Mouse (Mus musculus) limb, embryonic 14.5 days (tissue): ENCODE results near the gene Armc9. TPM values are rescaled to one million over a fixed set of nuclear protein-coding genes. Genes with fewer than 3 reads are reported as not detected.

ENCODE experiments used
- ATAC-seq: fragments of 200-750 bp; cut with Nextera tagmentation; 2 replicates; pipeline ENCODE4 v1.8.0; 2017; ENCODE audit warnings: low read depth, moderate number of reproducible peaks, moderate TSS enrichment; ENCODE audit not compliant: low FRiP score
- DNase-seq: peaks from one replicate; pipeline ENCODE4 v3.0.0-alpha.2; 2015; ENCODE audit warnings: low spot score
- H3K27ac ChIP-seq: fragments of 300-500 bp; sonication (generic); replicated peaks from 2 replicates; pipeline ENCODE4 v1.5.1; 2014; ENCODE audit warnings: low read depth, mild to moderate bottlenecking, low read length, moderate library complexity, mixed read lengths
- H3K27me3 ChIP-seq: fragments of 300-500 bp; sonication (generic); 2 replicates; pipeline ENCODE4 v1.6.1; 2014; ENCODE audit warnings: low read length, mixed read lengths; ENCODE audit not compliant: control insufficient read depth, insufficient read depth
- H3K36me3 ChIP-seq: fragments of 300-500 bp; sonication (generic); 2 replicates; pipeline ENCODE4 v1.6.1; 2014; ENCODE audit warnings: mild to moderate bottlenecking, low read length, moderate library complexity, mixed read lengths; ENCODE audit not compliant: control insufficient read depth, insufficient read depth
- H3K4me1 ChIP-seq: fragments of 300-500 bp; sonication (generic); 2 replicates; pipeline ENCODE4 v1.6.1; 2014; ENCODE audit warnings: antibody characterized with exemption, low read length, mixed read lengths; ENCODE audit not compliant: control insufficient read depth, insufficient read depth
- H3K4me2 ChIP-seq: fragments of 300-500 bp; sonication (generic); replicated peaks from 2 replicates; pipeline ENCODE4 v1.6.1; 2014; ENCODE audit warnings: low read depth, mild to moderate bottlenecking, low read length, moderate library complexity; ENCODE audit not compliant: severe bottlenecking
- H3K4me3 ChIP-seq: fragments of 300-500 bp; sonication (generic); replicated peaks from 2 replicates; pipeline ENCODE4 v1.5.1; 2014; ENCODE audit warnings: low read length
- H3K9ac ChIP-seq: fragments of 300-500 bp; sonication (generic); 2 replicates; pipeline ENCODE4 v1.6.1; 2014; ENCODE audit warnings: mild to moderate bottlenecking, low read depth, low read length, moderate library complexity; ENCODE audit not compliant: severe bottlenecking
- H3K9me3 ChIP-seq: fragments of 300-500 bp; sonication (generic); 2 replicates; pipeline ENCODE4 v1.6.1; 2016; ENCODE audit warnings: low read length; ENCODE audit not compliant: control insufficient read depth
- POLR2A ChIP-seq: fragments of 200-500 bp; IDR thresholded peaks from 2 replicates; pipeline ENCODE4 v1.8.0; 2012; ENCODE audit warnings: inconsistent platforms, mild to moderate bottlenecking, moderate library complexity, borderline replicate concordance; ENCODE audit not compliant: insufficient read depth, insufficient read length; ENCODE audit errors: extremely low read depth
- WGBS: fragments of 180-500 bp; shearing (Covaris S2); extraction: QIAGEN DNeasy Blood & Tissue Kit; methylation state at CpG from one replicate; pipeline ENCODE4 v1.1.7; 2014; 5-methylcytosine and 5-hydroxymethylcytosine counted together
- polyA plus RNA-seq, 2 experiments: library from polyadenylated mRNA; depleted of rRNA in 1 of 2; stranded (reverse) in 1 of 2; unstranded in 1 of 2; fragments of >200 nt; fragmentation: Nextera tagmentation in 1 of 2; extraction: Ambion mirVana in 1 of 2; gene quantifications; 2 replicates each; pipeline versions ENCODE4 v1.2.1 to v1.2.3; 2012 to 2014

Armc9 gene
- polyA plus RNA-seq, 2 experiments = 17.0 to 19.6 TPM

DNA sequence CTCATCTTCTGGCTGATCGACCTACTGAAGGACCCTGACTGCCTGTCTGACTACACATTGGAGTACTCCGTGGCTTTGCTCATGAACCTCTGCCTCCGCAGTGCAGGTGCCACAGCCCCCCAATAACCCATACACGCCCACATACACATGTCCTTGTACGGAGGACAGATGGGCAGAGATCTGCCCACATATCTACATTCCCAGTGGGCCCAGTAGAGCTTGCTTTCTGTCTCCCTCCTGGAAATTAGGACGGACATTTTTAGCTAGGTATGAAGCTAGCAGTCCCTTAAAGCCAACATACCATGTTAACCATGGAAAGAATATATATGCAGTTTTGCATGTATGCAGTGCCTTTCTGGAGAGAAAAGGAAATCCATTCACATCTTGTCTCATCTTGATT is 43.7 kb downstream of the Armc9 start:
- no peak overlapping the region for H3K9ac ChIP-seq
- ATAC-seq (no peak), DNase-seq (no peak)
- H3K4me3 ChIP-seq = no peak overlapping the region
- H3K4me1 ChIP-seq = no peaks in the 10 kb centered on the region
- no peaks in the 10 kb centered on the region for H3K9me3 ChIP-seq
- TF ChIP-seq POLR2A = no peak
- 93% methylated on average over 6 of the region's 6 CpGs for whole genome bisulfite sequencing
- H3K27ac ChIP-seq = no peak overlapping the region
- no peaks in the 10 kb centered on the region for H3K27me3 ChIP-seq
- peaks cover 61% of the 10 kb centered on the region for H3K36me3 ChIP-seq
- H3K4me2 ChIP-seq = no peak overlapping the region

DNA sequence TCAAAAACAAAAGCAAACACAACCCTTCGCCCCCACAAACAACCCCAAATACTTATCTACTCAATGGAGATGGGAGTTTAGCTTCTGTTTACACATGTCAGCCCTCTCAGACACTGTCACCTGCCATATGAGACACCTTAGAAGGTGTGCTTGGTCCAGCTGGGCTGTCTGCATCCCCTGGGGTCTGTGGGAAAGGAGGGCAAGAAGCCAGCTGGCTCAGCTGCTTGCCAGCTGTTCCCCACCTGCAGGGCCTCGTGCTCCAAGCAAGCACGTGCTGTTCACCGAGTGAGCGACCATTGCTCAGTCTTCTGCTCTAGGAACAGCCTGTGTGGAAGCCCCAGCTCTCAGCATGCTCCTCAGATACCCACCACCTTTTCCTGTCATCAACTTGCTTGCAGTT is 44.4 kb downstream of the Armc9 start:
- Histone ChIP-seq H3K4me1 (no peaks in the 10 kb centered on the region), H3K27me3 (no peaks in the 10 kb centered on the region), H3K4me2 (no peak overlapping the region), H3K27ac (no peak overlapping the region), H3K9me3 (no peaks in the 10 kb centered on the region), H3K4me3 (no peak overlapping the region), H3K9ac (no peak overlapping the region), H3K36me3 (peaks cover 58% of the 10 kb centered on the region)
- DNase-seq (no peak), ATAC-seq (no peak; the same call in 1 of the 2 replicates)
- no peak for TF ChIP-seq POLR2A
- 57% methylated on average over 5 of the region's 5 CpGs for WGBS

DNA sequence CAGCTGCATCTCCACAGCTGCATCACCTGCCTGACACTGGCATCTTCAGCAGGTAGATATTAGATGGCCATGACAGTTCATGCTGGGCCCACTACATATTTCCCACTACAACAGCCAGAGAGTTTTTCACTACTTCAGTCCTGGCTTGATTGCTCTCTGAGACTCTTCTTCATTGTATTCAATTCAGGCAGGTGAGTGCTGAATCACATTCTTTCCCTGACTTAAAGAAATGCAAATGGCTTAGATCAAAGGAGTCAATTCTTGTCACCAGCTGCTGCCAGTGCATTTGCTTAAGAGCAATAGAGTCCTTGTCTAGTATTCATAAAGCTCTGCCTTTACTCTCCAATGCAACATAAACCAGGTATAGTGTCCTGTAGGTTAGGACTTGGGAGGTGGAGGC is 46.7 kb downstream of the Armc9 start:
- Histone ChIP-seq H3K27ac (no peak overlapping the region), H3K4me3 (no peak overlapping the region), H3K4me2 (no peak overlapping the region), H3K27me3 (no peaks in the 10 kb centered on the region), H3K9ac (no peak overlapping the region), H3K9me3 (no peaks in the 10 kb centered on the region), H3K36me3 (peaks cover 56% of the 10 kb centered on the region), H3K4me1 (no peaks in the 10 kb centered on the region)
- TF ChIP-seq POLR2A = no peak
- no peak for ATAC-seq
- DNase-seq = no peak

DNA sequence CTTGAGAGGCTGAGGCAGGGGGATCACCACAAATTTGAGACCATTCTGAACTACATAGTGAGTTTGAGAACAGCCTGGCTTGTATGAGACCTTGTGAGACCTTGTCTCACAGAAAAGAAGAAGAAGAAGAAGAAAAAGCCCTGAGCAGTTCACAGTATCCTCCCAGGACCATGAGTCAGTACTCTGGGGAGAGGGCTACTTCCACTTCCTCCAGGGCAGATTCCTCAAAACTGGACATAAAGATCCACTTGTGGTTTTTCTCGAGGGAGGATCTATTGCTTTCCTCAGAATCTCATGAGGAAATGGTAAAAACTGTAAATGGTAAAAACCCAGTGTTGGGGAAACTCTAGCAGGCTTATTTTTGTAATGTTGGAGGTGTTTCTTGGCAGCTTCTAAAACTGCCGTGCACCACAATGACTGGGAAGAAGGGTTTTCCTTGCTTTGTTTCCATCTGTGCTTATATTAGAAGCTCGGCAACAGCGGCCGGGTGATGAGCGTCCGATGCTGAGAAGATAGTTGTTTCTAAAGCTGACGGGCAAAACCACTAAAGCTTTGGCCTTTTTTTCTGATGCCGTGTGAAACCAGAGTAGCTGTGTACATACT is 48.1 kb downstream of the Armc9 start:
- no peak overlapping the region for H3K27ac ChIP-seq

DNA sequence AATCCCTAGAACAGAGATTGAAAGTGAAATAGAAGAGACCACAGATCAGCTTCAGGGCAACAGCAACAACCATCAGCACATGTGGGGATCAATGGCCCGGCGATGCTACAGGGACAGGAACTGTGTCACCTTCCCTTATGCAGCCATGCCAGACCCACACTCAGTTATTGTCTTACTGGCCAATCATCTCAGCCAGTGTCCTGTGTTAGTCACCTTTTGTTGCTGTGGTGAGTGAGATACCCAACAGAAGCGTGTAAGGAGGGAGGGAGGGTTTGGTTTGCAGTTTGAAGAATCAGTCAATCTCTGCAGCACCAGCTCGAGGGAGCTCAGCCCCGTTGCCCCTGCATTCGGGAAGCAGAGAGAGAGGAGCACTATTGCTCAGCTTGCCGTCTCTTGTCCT is 56.1 kb downstream of the Armc9 start:
- Histone ChIP-seq H3K9me3 (no peaks in the 10 kb centered on the region), H3K36me3 (peaks cover 60% of the 10 kb centered on the region)
- TF ChIP-seq POLR2A = no peak

More for the DNA sequence above, 48.1 kb downstream of the Armc9 start:
- Histone ChIP-seq H3K9me3 (no peaks in the 10 kb centered on the region), H3K9ac (no peak overlapping the region), H3K4me1 (no peaks in the 10 kb centered on the region), H3K27me3 (no peaks in the 10 kb centered on the region), H3K36me3 (peaks cover 60% of the 10 kb centered on the region), H3K4me2 (no peak overlapping the region), H3K4me3 (no peak overlapping the region)
- no peak for DNase-seq
- WGBS = 88% methylated on average over 9 of the region's 9 CpGs
- TF ChIP-seq POLR2A = no peak
- no peak for ATAC-seq

DNA sequence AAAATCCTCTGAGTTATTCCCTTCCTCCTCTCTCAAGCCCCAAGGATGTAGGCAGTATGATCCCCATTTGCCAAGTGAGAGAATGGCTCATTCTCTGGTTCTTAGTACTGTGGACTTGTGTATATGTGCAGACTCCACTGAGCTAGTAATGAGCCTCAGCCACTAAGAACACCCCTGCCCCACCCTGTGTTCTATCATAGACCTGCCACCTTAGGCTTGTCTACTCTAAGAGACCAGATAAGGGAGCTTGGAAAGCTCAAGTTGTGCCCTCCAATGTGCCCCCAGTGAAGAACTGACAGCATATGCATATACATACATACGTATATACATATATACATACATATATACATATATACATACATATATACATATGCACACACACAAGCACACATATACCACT is 56.9 kb downstream of the Armc9 start:
- H3K9me3 ChIP-seq = no peaks in the 10 kb centered on the region
- WGBS = 100% methylated on average over 1 of the region's 1 CpGs
- no peaks in the 10 kb centered on the region for H3K27me3 ChIP-seq
- H3K4me2 ChIP-seq = no peak overlapping the region
- no peaks in the 10 kb centered on the region for H3K4me1 ChIP-seq
- H3K27ac ChIP-seq = no peak overlapping the region
- TF ChIP-seq POLR2A = no peak
- H3K36me3 ChIP-seq = peaks cover 59% of the 10 kb centered on the region
- DNase-seq = no peak
- H3K9ac ChIP-seq = no peak overlapping the region
- no peak overlapping the region for H3K4me3 ChIP-seq
- no peak for ATAC-seq

More for the DNA sequence above, 56.1 kb downstream of the Armc9 start:
- Histone ChIP-seq H3K4me2 (no peak overlapping the region), H3K9ac (no peak overlapping the region), H3K27me3 (no peaks in the 10 kb centered on the region), H3K4me1 (no peaks in the 10 kb centered on the region), H3K27ac (no peak overlapping the region), H3K4me3 (no peak overlapping the region)
- DNase-seq = no peak
- 87% methylated on average over 7 of the region's 7 CpGs for WGBS
- ATAC-seq = no peak
